Mouse (Mus musculus): ENCODE results near the gene Syngr3.

DNA sequence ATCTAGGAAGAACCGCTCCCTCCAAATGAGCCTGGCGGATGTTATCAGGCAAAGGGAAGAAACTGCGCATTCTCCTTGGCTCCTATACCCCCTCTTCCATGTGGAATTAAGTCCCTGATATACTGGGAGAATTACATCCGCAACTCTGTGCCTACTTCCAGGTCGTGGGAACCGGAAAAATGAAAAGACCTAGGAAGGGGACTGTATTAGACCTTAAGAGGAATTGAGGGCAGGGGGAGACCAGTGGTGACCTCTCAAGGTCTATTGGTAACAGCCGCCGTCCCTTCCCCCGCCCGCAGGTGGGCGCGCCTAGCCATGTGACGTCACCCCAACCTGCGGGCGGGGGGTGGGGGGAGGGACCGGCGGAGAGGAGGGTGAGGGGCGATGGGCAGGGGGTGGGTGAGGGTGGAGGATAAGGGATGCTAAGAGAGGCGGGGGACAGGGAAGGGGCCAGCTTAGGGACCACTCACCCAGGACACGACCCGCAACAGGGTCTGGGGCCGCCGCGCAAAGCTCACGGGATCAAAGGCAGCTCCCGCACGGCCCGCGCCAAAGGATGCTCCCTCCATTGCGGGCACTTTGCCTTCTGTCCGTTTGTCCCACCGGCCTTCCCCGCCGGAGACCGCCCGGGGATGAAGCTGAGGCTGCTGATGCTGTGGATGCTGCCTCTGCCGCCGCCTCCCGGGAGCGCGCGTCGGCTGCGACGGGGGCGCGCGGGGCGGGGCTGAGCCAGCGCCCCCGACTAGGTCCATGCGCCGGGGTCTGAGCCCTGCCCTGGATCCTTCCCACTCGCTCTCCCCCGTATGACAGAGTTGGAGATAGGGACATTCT is at the start of gene Syngr3:
- no peak for TF ChIP-seq HCFC1 (IDR thresholded peaks at IDR 0.05; ENCODE audit: borderline replicate concordance, insufficient read depth, low read length)
- TF ChIP-seq ZC3H11A (IDR thresholded peaks at IDR 0.05; ENCODE audit: borderline replicate concordance, low read depth, low read length), result no peak
- no peak for TF ChIP-seq CHD2 (IDR thresholded peaks at IDR 0.05; ENCODE audit: low read depth, low read length)
- no peak for TF ChIP-seq ZNF384 (IDR thresholded peaks at IDR 0.05; ENCODE audit: low read depth, low read length)
- TF ChIP-seq MAFK (IDR thresholded peaks at IDR 0.05; ENCODE audit: insufficient read depth, low read depth, low read length), result no peak
